In the genomic region with DNA sequence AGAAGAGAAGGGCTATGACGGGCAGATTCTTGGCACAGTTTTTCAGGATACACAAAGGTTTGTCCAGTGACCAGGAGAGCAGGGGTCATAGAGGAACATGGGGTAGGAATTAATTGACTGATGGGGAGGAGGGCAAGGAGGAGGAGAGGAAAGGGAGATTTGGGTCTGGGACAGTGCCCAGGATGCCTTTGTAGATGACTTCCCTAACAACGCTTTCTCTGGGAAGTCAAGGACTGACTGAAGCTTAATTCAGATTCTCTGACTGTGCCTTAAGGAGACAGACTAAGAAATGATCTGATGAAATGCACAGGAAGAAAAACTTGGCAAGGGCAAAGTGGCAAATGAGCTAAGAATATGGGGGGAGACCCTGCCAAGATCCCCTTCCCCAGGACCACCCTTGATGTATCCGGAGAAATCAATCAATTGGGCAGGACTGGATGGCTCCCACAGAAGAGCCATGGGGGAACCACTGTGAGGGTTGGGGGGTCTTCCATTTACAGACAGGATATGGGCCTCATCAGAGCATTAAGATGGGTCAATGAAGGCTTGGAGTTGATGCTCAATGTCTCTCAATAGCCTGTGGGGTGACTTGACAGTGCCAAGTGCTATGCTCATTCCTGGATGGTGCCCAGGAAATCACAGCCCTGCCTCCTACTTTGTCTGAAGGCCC, we compare ENCODE assay signal across 15 mouse cellular contexts.
DNase-seq lines count a peak whose midpoint lies in the region; ATAC-seq and TF ChIP-seq lines count a peak whose summit lies in the region.
"Had no signal": no experiment of that assay in that cellular context is flagged by ENCODE, and none has a peak within 500 bp of the region (broad histone marks: within the 10 kb centered on the region; RNA-seq: fewer than 3 reads in every experiment).

No protein-coding gene starts in this region.

- H3K27me3 ChIP-seq in forebrain, embryonic 14.5 days (replicated peaks; ENCODE audit: control insufficient read depth, insufficient read depth, low read length), result no peaks in the 10 kb centered on the region
- no peaks in the 10 kb centered on the region for H3K27me3 ChIP-seq in forebrain, embryonic 10.5 days (ENCODE audit: poor library complexity, severe bottlenecking)
- no peaks in the 10 kb centered on the region for H3K27me3 ChIP-seq in lung, embryonic 14.5 days (ENCODE audit: insufficient read depth, low read length)
- no peaks in the 10 kb centered on the region for H3K27me3 ChIP-seq in forebrain, postnatal 0 days (ENCODE audit: insufficient read depth, low read length)
- H3K27me3 ChIP-seq: intestine, embryonic 15.5 days; limb, embryonic 13.5 days; midbrain, embryonic 12.5 days had no signal

- no peak overlapping the region for H3K4me3 ChIP-seq in forebrain, embryonic 14.5 days (ENCODE audit: low read depth, low read length)
- no peak overlapping the region for H3K4me3 ChIP-seq in forebrain, embryonic 10.5 days
- no peak overlapping the region for H3K4me3 ChIP-seq in lung, embryonic 14.5 days (ENCODE audit: low read depth, low read length)
- H3K4me3 ChIP-seq in forebrain, postnatal 0 days (ENCODE audit: low read depth, low read length), result no peak overlapping the region
- H3K4me3 ChIP-seq: intestine, embryonic 15.5 days; limb, embryonic 13.5 days; midbrain, embryonic 12.5 days had no signal

- no peak for TF ChIP-seq CTCF in lung, embryonic 14.5 days (IDR thresholded peaks at IDR 0.05; ENCODE audit: low read depth)
- no peak for TF ChIP-seq CTCF in forebrain, postnatal 0 days (IDR thresholded peaks at IDR 0.05; ENCODE audit: low read depth)

- 74% methylated on average over 3 of the region's 3 CpGs for WGBS in forebrain, embryonic 14.5 days
- WGBS in forebrain, embryonic 10.5 days, result 90% methylated on average over 3 of the region's 3 CpGs
- 65% methylated on average over 3 of the region's 3 CpGs for WGBS in lung, embryonic 14.5 days
- 55% methylated on average over 3 of the region's 3 CpGs for WGBS in forebrain, postnatal 0 days

- no peak for ATAC-seq in forebrain, embryonic 14.5 days
- ATAC-seq in lung, embryonic 14.5 days (ENCODE audit: insufficient read depth), result no peak
- ATAC-seq in forebrain, postnatal 0 days, result peak; percentile 58
- ATAC-seq: intestine, embryonic 15.5 days; liver, postnatal 0 days had no signal

- no peak overlapping the region for H3K27ac ChIP-seq in forebrain, embryonic 14.5 days (ENCODE audit: low read depth, low read length)
- H3K27ac ChIP-seq in forebrain, embryonic 10.5 days, result no peak overlapping the region
- no peak overlapping the region for H3K27ac ChIP-seq in lung, embryonic 14.5 days (ENCODE audit: low read depth)
- H3K27ac ChIP-seq in forebrain, postnatal 0 days (ENCODE audit: low read depth, low read length), result no peak overlapping the region
- H3K27ac ChIP-seq: intestine, embryonic 15.5 days; limb, embryonic 13.5 days; midbrain, embryonic 12.5 days had no signal

- H3K9ac ChIP-seq in forebrain, embryonic 14.5 days (ENCODE audit: low read length), result no peak overlapping the region
- H3K9ac ChIP-seq in lung, embryonic 14.5 days, result no peak overlapping the region
- H3K9ac ChIP-seq in forebrain, postnatal 0 days, result no peak overlapping the region
- H3K9ac ChIP-seq: intestine, embryonic 15.5 days; limb, embryonic 13.5 days; liver, postnatal 0 days; midbrain, embryonic 12.5 days had no signal

- H3K9me3 ChIP-seq in forebrain, embryonic 14.5 days (replicated peaks; ENCODE audit: control insufficient read depth, low read length), result no peaks in the 10 kb centered on the region
- no peaks in the 10 kb centered on the region for H3K9me3 ChIP-seq in forebrain, embryonic 10.5 days
- no peaks in the 10 kb centered on the region for H3K9me3 ChIP-seq in lung, embryonic 14.5 days (ENCODE audit: low read depth, low read length)
- no peaks in the 10 kb centered on the region for H3K9me3 ChIP-seq in forebrain, postnatal 0 days (ENCODE audit: low read length)
- H3K9me3 ChIP-seq: intestine, embryonic 15.5 days; limb, embryonic 13.5 days; midbrain, embryonic 12.5 days had no signal

- no peaks in the 10 kb centered on the region for H3K4me1 ChIP-seq in forebrain, embryonic 14.5 days (ENCODE audit: control insufficient read depth, insufficient read depth, low read length)
- H3K4me1 ChIP-seq in forebrain, embryonic 10.5 days, result no peaks in the 10 kb centered on the region
- no peaks in the 10 kb centered on the region; the same call in 1 of the 2 replicates for H3K4me1 ChIP-seq in lung, embryonic 14.5 days (ENCODE audit: insufficient read depth)
- H3K4me1 ChIP-seq in forebrain, postnatal 0 days (ENCODE audit: insufficient read depth), result no peaks in the 10 kb centered on the region
- H3K4me1 ChIP-seq: intestine, embryonic 15.5 days; midbrain, embryonic 12.5 days had no signal

- no peak overlapping the region for H3K4me2 ChIP-seq in forebrain, embryonic 14.5 days (ENCODE audit: low read length)
- H3K4me2 ChIP-seq in lung, embryonic 14.5 days, result no peak overlapping the region
- H3K4me2 ChIP-seq in forebrain, postnatal 0 days (ENCODE audit: low read depth), result no peak overlapping the region
- H3K4me2 ChIP-seq: intestine, embryonic 15.5 days; limb, embryonic 13.5 days; midbrain, embryonic 12.5 days had no signal

- no peaks in the 10 kb centered on the region for H3K36me3 ChIP-seq in forebrain, embryonic 14.5 days (ENCODE audit: control insufficient read depth, insufficient read depth, low read length)
- H3K36me3 ChIP-seq in forebrain, embryonic 10.5 days (replicated peaks), result no peaks in the 10 kb centered on the region
- no peaks in the 10 kb centered on the region for H3K36me3 ChIP-seq in lung, embryonic 14.5 days (ENCODE audit: insufficient read depth)
- H3K36me3 ChIP-seq in forebrain, postnatal 0 days (ENCODE audit: insufficient read depth), result no peaks in the 10 kb centered on the region
- H3K36me3 ChIP-seq: intestine, embryonic 15.5 days; limb, embryonic 13.5 days; midbrain, embryonic 12.5 days had no signal

- DNase-seq in forebrain, embryonic 14.5 days (ENCODE audit: low spot score), result peak; percentile 36
- DNase-seq in forebrain, embryonic 10.5 days (ENCODE audit: extremely low spot score, low spot score), result no peak
- peak; percentile 33 for DNase-seq in lung, embryonic 14.5 days
- no peak for DNase-seq in lung, postnatal 36 days
- peak; percentile 6 for DNase-seq in adipocyte (ENCODE audit: low spot score)
- no peak for DNase-seq in forebrain, postnatal 0 days
- no peak for DNase-seq in ovary, postnatal 36 days (ENCODE audit: low spot score)
- no peak for DNase-seq in thymus, postnatal 0 days (ENCODE audit: low spot score)
- DNase-seq: adrenal gland, postnatal 10 days; B cell, adult 2 months; liver, postnatal 0 days; thymus, postnatal 4 days had no signal

Comparison
In these comparisons a context has a peak if more than half of its experiments do, and no peak if none do; other contexts are left out.
1. DNase-seq: peak in forebrain, embryonic 14.5 days (single experiment), lung, embryonic 14.5 days (single experiment) and adipocyte (single experiment); none in forebrain, embryonic 10.5 days (single experiment), lung, postnatal 36 days (single experiment), forebrain, postnatal 0 days (single experiment), ovary, postnatal 36 days (single experiment) and thymus, postnatal 0 days (single experiment).